ENCODE assay signal across 23 mouse cellular contexts in the genomic region with DNA sequence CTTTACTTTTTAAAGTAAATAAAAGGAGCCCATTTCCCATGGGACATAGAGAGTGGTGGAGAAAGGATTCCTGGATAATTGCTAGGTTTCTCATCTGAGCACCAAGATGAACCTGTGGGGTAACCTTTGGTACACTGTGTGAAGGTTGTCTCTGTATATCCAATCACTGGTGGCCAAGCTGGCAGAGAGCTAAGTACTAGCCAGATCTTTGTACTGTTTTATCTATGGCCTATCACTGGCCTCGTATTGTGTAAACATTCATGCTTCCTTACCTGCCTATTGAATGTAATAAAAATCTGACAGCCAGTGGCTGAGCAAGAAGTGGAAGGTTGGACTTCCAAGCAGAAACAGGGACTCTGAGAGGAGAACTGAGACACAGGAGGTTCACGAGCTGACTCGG. TPM values are rescaled to one million over a fixed set of nuclear protein-coding genes. Genes with fewer than 3 reads are reported as not detected.
DNase-seq lines count a peak whose midpoint lies in the region; ATAC-seq and TF ChIP-seq lines count a peak whose summit lies in the region.
"Had no signal": no experiment of that assay in that cellular context is flagged by ENCODE, and none has a peak within 500 bp of the region (broad histone marks: within the 10 kb centered on the region; RNA-seq: fewer than 3 reads in every experiment).

No protein-coding gene starts in this region.

- no peak for TF ChIP-seq POLR2A in liver, adult 2 months (IDR thresholded peaks at IDR 0.05; ENCODE audit: extremely low read depth, insufficient read depth, low read length)
- peak; percentile 36; the same call in 1 of the 2 replicates for TF ChIP-seq POLR2A in small intestine, adult 2 months (IDR thresholded peaks at IDR 0.05; ENCODE audit: low read depth, low read length)

- no peaks in the 10 kb centered on the region for H3K27me3 ChIP-seq in liver, adult 2 months (ENCODE audit: control insufficient read depth, insufficient read depth, low read length)
- H3K27me3 ChIP-seq in liver, embryonic 11.5 days (replicated peaks; ENCODE audit: control insufficient read depth, insufficient read depth, low read length) = no peaks in the 10 kb centered on the region
- H3K27me3 ChIP-seq in intestine, embryonic 15.5 days (replicated peaks) = no peaks in the 10 kb centered on the region
- H3K27me3 ChIP-seq in intestine, postnatal 0 days (replicated peaks; ENCODE audit: control insufficient read depth, insufficient read depth, low read length) = no peaks in the 10 kb centered on the region
- H3K27me3 ChIP-seq in small intestine, adult 2 months (ENCODE audit: control insufficient read depth, insufficient read depth, low read length) = no peaks in the 10 kb centered on the region
- H3K27me3 ChIP-seq: embryonic facial prominence, embryonic 12.5 days; forebrain, embryonic 12.5 days; forebrain, embryonic 15.5 days had no signal

- H3K36me3 ChIP-seq in liver, adult 2 months (ENCODE audit: control insufficient read depth, insufficient read depth, low read length) = no peaks in the 10 kb centered on the region
- H3K36me3 ChIP-seq in liver, embryonic 11.5 days (ENCODE audit: control insufficient read depth, insufficient read depth, low read length) = no peaks in the 10 kb centered on the region
- no peaks in the 10 kb centered on the region for H3K36me3 ChIP-seq in intestine, embryonic 15.5 days
- H3K36me3 ChIP-seq in intestine, postnatal 0 days (ENCODE audit: control insufficient read depth, insufficient read depth) = no peaks in the 10 kb centered on the region
- no peaks in the 10 kb centered on the region for H3K36me3 ChIP-seq in small intestine, adult 2 months (ENCODE audit: control insufficient read depth, insufficient read depth, low read length)
- H3K36me3 ChIP-seq: embryonic facial prominence, embryonic 10.5 days; embryonic facial prominence, embryonic 12.5 days; forebrain, embryonic 10.5 days; forebrain, embryonic 12.5 days; forebrain, embryonic 15.5 days had no signal

- ATAC-seq in liver, embryonic 11.5 days (replicated peaks; ENCODE audit: low FRiP score) = no peak
- peak; percentile 95 for ATAC-seq in intestine, embryonic 15.5 days
- peak; percentile 85 for ATAC-seq in intestine, postnatal 0 days
- ATAC-seq in erythroblast, adult 5-6 weeks (replicated peaks; ENCODE audit: low FRiP score, poor library complexity, severe bottlenecking) = no peak
- ATAC-seq: forebrain, embryonic 15.5 days; forebrain, postnatal 0 days had no signal

- H3K9ac ChIP-seq in liver, adult 2 months (ENCODE audit: low read depth, low read length) = no peak overlapping the region
- H3K9ac ChIP-seq in liver, embryonic 11.5 days (ENCODE audit: low read depth, low read length) = no peak overlapping the region
- H3K9ac ChIP-seq in intestine, embryonic 15.5 days = no peak overlapping the region
- no peak overlapping the region for H3K9ac ChIP-seq in intestine, postnatal 0 days (ENCODE audit: low read depth, low read length)
- H3K9ac ChIP-seq: embryonic facial prominence, embryonic 12.5 days; forebrain, embryonic 12.5 days; forebrain, embryonic 15.5 days; forebrain, postnatal 0 days had no signal

- H3K4me2 ChIP-seq in liver, embryonic 11.5 days = no peak overlapping the region
- H3K4me2 ChIP-seq in intestine, embryonic 15.5 days (replicated peaks) = no peak overlapping the region
- H3K4me2 ChIP-seq in intestine, postnatal 0 days (replicated peaks; ENCODE audit: low read depth) = no peak overlapping the region
- H3K4me2 ChIP-seq: embryonic facial prominence, embryonic 12.5 days; forebrain, embryonic 12.5 days; forebrain, embryonic 15.5 days had no signal

- no peaks in the 10 kb centered on the region for H3K79me2 ChIP-seq in liver, adult 2 months (ENCODE audit: control insufficient read depth, insufficient read depth, low read length)

- WGBS in liver, adult 2 months = 58% methylated on average over 3 of the region's 3 CpGs
- 81% methylated on average over 3 of the region's 3 CpGs for WGBS in liver, embryonic 11.5 days
- 54% methylated on average over 3 of the region's 3 CpGs for WGBS in intestine, embryonic 15.5 days
- WGBS in intestine, postnatal 0 days = 42% methylated on average over 3 of the region's 3 CpGs
- WGBS in small intestine, adult 2 months = 24% methylated on average over 3 of the region's 3 CpGs

- DNase-seq in liver, adult 2 months (ENCODE audit: extremely low read depth, low read depth, low spot score) = peak; percentile 41
- no peak for DNase-seq in liver, embryonic 11.5 days (ENCODE audit: low spot score)
- DNase-seq in ovary, postnatal 14 days (ENCODE audit: low spot score) = no peak
- no peak for DNase-seq in urinary bladder, adult 2 months (ENCODE audit: low spot score)
- DNase-seq: adrenal gland, adult 8-10 months; adrenal gland, postnatal 14 days; adrenal gland, postnatal 36 days; cerebellum, adult 11-12 months; cerebellum, adult 2 months; cerebellum, adult 9-10 months; cerebellum, postnatal 10 days; cerebellum, postnatal 25 days; forebrain, postnatal 0 days had no signal

- TF ChIP-seq CTCF in liver, adult 2 months (IDR thresholded peaks at IDR 0.05; ENCODE audit: low read depth, low read length) = no peak
- no peak for TF ChIP-seq CTCF in intestine, postnatal 0 days (IDR thresholded peaks at IDR 0.05; ENCODE audit: low read depth)
- no peak for TF ChIP-seq CTCF in small intestine, adult 2 months (IDR thresholded peaks at IDR 0.05; ENCODE audit: extremely low read depth, insufficient read length, insufficient replicate concordance, low read depth, low read length)

- no peaks in the 10 kb centered on the region for H3K4me1 ChIP-seq in liver, adult 2 months (ENCODE audit: control insufficient read depth, insufficient read depth, low read length)
- H3K4me1 ChIP-seq in liver, embryonic 11.5 days (replicated peaks; ENCODE audit: control insufficient read depth, insufficient read depth, low read length) = no peaks in the 10 kb centered on the region
- H3K4me1 ChIP-seq in intestine, embryonic 15.5 days (replicated peaks) = no peaks in the 10 kb centered on the region
- H3K4me1 ChIP-seq in intestine, postnatal 0 days (replicated peaks; ENCODE audit: control insufficient read depth, insufficient read depth, low read length) = no peaks in the 10 kb centered on the region
- H3K4me1 ChIP-seq in small intestine, adult 2 months (ENCODE audit: control insufficient read depth, insufficient read depth, insufficient read length, low read length) = peaks cover 7% of the 10 kb centered on the region
- H3K4me1 ChIP-seq: embryonic facial prominence, embryonic 12.5 days; forebrain, embryonic 15.5 days had no signal

- no peaks in the 10 kb centered on the region for H3K9me3 ChIP-seq in liver, embryonic 11.5 days (ENCODE audit: control insufficient read depth, low read length)
- no peaks in the 10 kb centered on the region for H3K9me3 ChIP-seq in intestine, embryonic 15.5 days
- H3K9me3 ChIP-seq in intestine, postnatal 0 days (ENCODE audit: control insufficient read depth) = no peaks in the 10 kb centered on the region
- H3K9me3 ChIP-seq: embryonic facial prominence, embryonic 10.5 days; embryonic facial prominence, embryonic 12.5 days; forebrain, embryonic 10.5 days; forebrain, embryonic 12.5 days; forebrain, embryonic 15.5 days had no signal

- no peak overlapping the region for H3K27ac ChIP-seq in liver, adult 2 months (replicated peaks; ENCODE audit: insufficient read depth, low read depth, low read length)
- no peak overlapping the region for H3K27ac ChIP-seq in liver, embryonic 11.5 days (ENCODE audit: low read depth, low read length)
- no peak overlapping the region for H3K27ac ChIP-seq in intestine, embryonic 15.5 days
- H3K27ac ChIP-seq in intestine, postnatal 0 days (ENCODE audit: low read depth, low read length) = no peak overlapping the region
- peak overlapping the region; percentile 41; the same call in 1 of the 2 replicates for H3K27ac ChIP-seq in small intestine, adult 2 months (ENCODE audit: insufficient read depth, low read depth, low read length)
- H3K27ac ChIP-seq: embryonic facial prominence, embryonic 10.5 days; embryonic facial prominence, embryonic 12.5 days; forebrain, embryonic 10.5 days; forebrain, embryonic 12.5 days; forebrain, embryonic 15.5 days had no signal

- no peak overlapping the region for H3K4me3 ChIP-seq in liver, adult 2 months (ENCODE audit: insufficient read depth, low read depth, low read length)
- no peak overlapping the region for H3K4me3 ChIP-seq in liver, embryonic 11.5 days (ENCODE audit: low read depth, low read length)
- H3K4me3 ChIP-seq in intestine, embryonic 15.5 days (replicated peaks) = no peak overlapping the region
- H3K4me3 ChIP-seq in intestine, postnatal 0 days (ENCODE audit: low read depth, low read length) = no peak overlapping the region
- no peak overlapping the region for H3K4me3 ChIP-seq in small intestine, adult 2 months (ENCODE audit: low read depth, low read length)
- H3K4me3 ChIP-seq: embryonic facial prominence, embryonic 10.5 days; embryonic facial prominence, embryonic 12.5 days; erythroblast, embryonic 14.5 days; forebrain, embryonic 10.5 days; forebrain, embryonic 12.5 days; forebrain, embryonic 15.5 days had no signal

RNA-seq across cellular contexts. Expression of gene Arid2, which starts 55.3 kb away (rescaled TPM):
- 10.4 and 12.6 TPM in 2 replicates for total RNA-seq in liver, adult 2 months (2014; rRNA removed)
- 4.1 and 4.8 TPM in 2 replicates for polyA plus RNA-seq in liver, adult 2 months (2012; rRNA removed)
- polyA plus RNA-seq in liver, embryonic 11.5 days (2014; fragmentation: Nextera tagmentation; extraction: Ambion mirVana) = 24.8 and 25.8 TPM in 2 replicates
- 16.0 and 16.8 TPM in 2 replicates for polyA plus RNA-seq in intestine, embryonic 15.5 days (2015; fragmentation: Nextera tagmentation; extraction: Ambion mirVana)
- polyA plus RNA-seq in intestine, postnatal 0 days (2015; fragmentation: Nextera tagmentation; extraction: Ambion mirVana) = 9.4 and 10.0 TPM in 2 replicates
- 5.8 and 12.3 TPM in 2 replicates for polyA plus RNA-seq in small intestine, adult 2 months (2012; rRNA removed)
- total RNA-seq in erythroblast, adult 5-6 weeks (2015; ENCODE audit: low replicate concordance) = 35.9 and 39.0 TPM in 2 replicates
- total RNA-seq in erythroblast, adult 5-6 weeks (2017; ENCODE audit: low replicate concordance) = 32.6 and 35.7 TPM in 2 replicates
- 14.1 and 17.3 TPM in 2 replicates for polyA plus RNA-seq in urinary bladder, adult 2 months (2012; rRNA removed)

Comparison
In these comparisons a context has a peak if more than half of its experiments do, and no peak if none do; other contexts are left out.
1. ATAC-seq: peak in intestine, embryonic 15.5 days (single experiment) and intestine, postnatal 0 days (single experiment); none in liver, embryonic 11.5 days (single experiment) and erythroblast, adult 5-6 weeks (single experiment).